Mouse (Mus musculus) thymus, postnatal 36 days (tissue): ENCODE results near the gene Ewsr1.
A peak's percentile ranks its signal among the peaks of the same experiment; 100 is the strongest.
"Not testable (repeated sequence)": the region's sequence is repeated elsewhere in the genome, so short reads cannot be mapped to it uniquely, and the experiment has no call there.

Experiments used
- DNase-seq, 2 experiments: peaks; one replicate each; pipeline ENCODE4 v3.0.0; 2022; ENCODE audit warnings: mixed read lengths in 2 of 2

Ewsr1 gene

GRCm38 (mm10) chr11:5096480-5097020 is 2.5 kb downstream of the Ewsr1 start:
- no peak for DNase-seq

GRCm38 (mm10) chr11:5095877-5096276 is 3.2 kb downstream of the Ewsr1 start:
- no peak for DNase-seq

- no peak for DNase-seq
Observed at GRCm38 (mm10) chr11:5091706-5092105, 7.4 kb downstream of the Ewsr1 start.

- no peak for DNase-seq
Observed at GRCm38 (mm10) chr11:5089147-5089546, 9.9 kb downstream of the Ewsr1 start.

- DNase-seq = not testable (repeated sequence)
Observed at GRCm38 (mm10) chr11:5076843-5077242, 22.2 kb downstream of the Ewsr1 start.

- DNase-seq = no peak
Observed at GRCm38 (mm10) chr11:5075760-5076159, 23.3 kb downstream of the Ewsr1 start.

- no peak for DNase-seq
Observed at GRCm38 (mm10) chr11:5074882-5075281, 24.2 kb downstream of the Ewsr1 start.

GRCm38 (mm10) chr11:5068126-5068971 is 30.7 kb downstream of the Ewsr1 start:
- DNase-seq = no peak

- no peak for DNase-seq
Observed at GRCm38 (mm10) chr11:5067063-5067462, 32.0 kb downstream of the Ewsr1 start.

- peak; percentile 47 to 67 for DNase-seq
Observed at GRCm38 (mm10) chr11:5065056-5065821, 33.8 kb downstream of the Ewsr1 start, which contains the start of gene Gas2l1. Gene Gas2l1, minus strand, starts transcription at chr11:5065327.

- no peak for DNase-seq
Observed at GRCm38 (mm10) chr11:5064282-5065055, 34.6 kb downstream of the Ewsr1 start.

GRCm38 (mm10) chr11:5063561-5064281 is 35.3 kb downstream of the Ewsr1 start:
- no peak for DNase-seq

GRCm38 (mm10) chr11:5062860-5063505 is 36.1 kb downstream of the Ewsr1 start:
- DNase-seq = no peak

- DNase-seq = no peak
Observed at GRCm38 (mm10) chr11:5062326-5062725, 36.7 kb downstream of the Ewsr1 start.

- DNase-seq = peak; percentile 43 to 63
Observed at GRCm38 (mm10) chr11:5061413-5062139, 37.5 kb downstream of the Ewsr1 start.

GRCm38 (mm10) chr11:5060756-5061412 is 38.2 kb downstream of the Ewsr1 start:
- DNase-seq = no peak

GRCm38 (mm10) chr11:5059704-5060156 is 39.3 kb downstream of the Ewsr1 start:
- peak in 1 of 2 experiments; percentile 30 for DNase-seq

GRCm38 (mm10) chr11:5059230-5059629 is 39.8 kb downstream of the Ewsr1 start:
- no peak for DNase-seq

GRCm38 (mm10) chr11:5058783-5059182 is 40.3 kb downstream of the Ewsr1 start:
- no peak for DNase-seq
